Mouse (Mus musculus) lung, embryonic 15.5 days (tissue): ENCODE data around the gene Pik3r5. TPM values are rescaled to one million over a fixed set of nuclear protein-coding genes. Genes with fewer than 3 reads are reported as not detected.

Experiments
- ATAC-seq: fragments of 200-750 bp; cut with Nextera tagmentation; 2 replicates; pipeline ENCODE4 v1.8.0; 2017; ENCODE audit warnings: moderate number of reproducible peaks, borderline replicate concordance; ENCODE audit not compliant: low FRiP score, low TSS enrichment; ENCODE audit errors: extremely low read depth
- H3K27ac ChIP-seq: fragments of 300-500 bp; sonication (generic); 2 replicates; pipeline ENCODE4 v1.5.1; 2015; ENCODE audit warnings: moderate library complexity, mild to moderate bottlenecking, inconsistent platforms
- H3K27me3 ChIP-seq: fragments of 300-500 bp; sonication (generic); 2 replicates; pipeline ENCODE4 v1.6.1; 2015; ENCODE audit warnings: inconsistent platforms
- H3K36me3 ChIP-seq: fragments of 300-500 bp; sonication (generic); 2 replicates; pipeline ENCODE4 v1.6.1; 2015; ENCODE audit warnings: inconsistent platforms
- H3K4me1 ChIP-seq: fragments of 300-500 bp; sonication (generic); 2 replicates; pipeline ENCODE4 v1.6.1; 2015; ENCODE audit warnings: inconsistent platforms
- H3K4me2 ChIP-seq: fragments of 300-500 bp; sonication (generic); 2 replicates; pipeline ENCODE4 v1.6.1; 2015; ENCODE audit warnings: inconsistent platforms, mild to moderate bottlenecking, moderate library complexity
- H3K4me3 ChIP-seq: fragments of 300-500 bp; sonication (generic); 2 replicates; pipeline ENCODE4 v1.5.1; 2015; ENCODE audit warnings: mild to moderate bottlenecking, inconsistent platforms
- H3K9ac ChIP-seq: fragments of 300-500 bp; sonication (generic); 2 replicates; pipeline ENCODE4 v1.6.1; 2015; ENCODE audit warnings: inconsistent platforms
- H3K9me3 ChIP-seq: fragments of 300-500 bp; sonication (generic); 2 replicates; pipeline ENCODE4 v1.6.1; 2016; ENCODE audit warnings: inconsistent platforms
- WGBS: fragments of 180-500 bp; shearing (Covaris S2); methylation state at CpG from one replicate; pipeline ENCODE4 v1.1.7; 2015; 5-methylcytosine and 5-hydroxymethylcytosine counted together
- polyA plus RNA-seq: library from polyadenylated mRNA; unstranded; fragments of >200 nt; fragmentation: Nextera tagmentation; extraction: Ambion mirVana; gene quantifications from 2 replicates; pipeline ENCODE4 v1.2.1, GENCODE M21; 2015

Gene Pik3r5
- polyA plus RNA-seq, 1 experiment from 2014 or later: 0.71 TPM

DNA sequence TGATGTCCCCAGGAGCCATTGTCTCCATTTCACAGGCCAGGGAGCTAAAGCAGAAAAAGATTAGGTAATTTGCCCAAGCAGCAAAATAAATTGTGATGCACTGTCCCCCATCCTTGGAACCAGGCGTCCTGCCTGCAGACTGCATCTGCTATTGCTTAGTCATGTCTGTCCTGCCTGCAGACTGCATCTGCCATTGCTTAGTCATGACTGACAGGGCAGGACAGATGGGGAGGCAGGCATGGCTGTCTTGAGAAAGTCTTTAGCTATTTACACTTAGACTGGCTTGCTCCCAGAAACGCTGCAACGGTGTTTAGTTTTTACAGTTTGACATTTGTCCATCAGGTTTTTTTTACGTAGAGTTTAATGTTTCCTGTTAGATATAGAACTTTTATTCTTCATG lies 104.5 kb downstream of the Pik3r5 start:
- Histone ChIP-seq H3K9ac (no peak overlapping the region), H3K9me3 (no peaks in the 10 kb centered on the region), H3K4me1 (peaks cover 12% of the 10 kb centered on the region; the same call in 1 of the 2 replicates), H3K36me3 (no peaks in the 10 kb centered on the region), H3K4me3 (no peak overlapping the region), H3K4me2 (no peak overlapping the region), H3K27me3 (no peaks in the 10 kb centered on the region), H3K27ac (no peak overlapping the region)
- ATAC-seq: no peak
- WGBS: 25% methylated on average over 4 of the region's 4 CpGs

DNA sequence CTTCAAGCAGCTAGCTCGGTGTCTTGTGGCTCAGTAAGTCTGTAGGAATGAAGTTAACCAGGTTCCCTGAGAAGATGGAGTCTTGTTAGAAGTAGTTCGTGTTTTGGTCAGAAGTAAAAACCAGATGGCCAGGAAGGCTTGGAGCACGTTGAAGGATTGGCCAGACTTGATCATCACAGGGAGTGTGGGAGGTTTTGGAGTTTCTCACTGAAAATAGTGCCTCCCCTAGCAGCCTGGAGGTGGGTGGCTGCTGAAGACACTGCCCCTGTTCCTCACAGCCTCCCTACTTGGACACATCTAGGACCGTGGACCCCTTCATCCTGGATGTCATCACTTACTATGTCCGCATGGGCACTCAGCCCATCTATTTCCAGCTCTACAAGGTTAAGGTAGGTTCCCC lies 107.7 kb downstream of the Pik3r5 start:
- H3K27me3 ChIP-seq: no peaks in the 10 kb centered on the region
- no peak overlapping the region for H3K4me2 ChIP-seq
- no peak overlapping the region for H3K9ac ChIP-seq
- no peaks in the 10 kb centered on the region for H3K9me3 ChIP-seq
- 54% methylated on average over 5 of the region's 5 CpGs for WGBS
- no peak overlapping the region for H3K27ac ChIP-seq
- H3K4me3 ChIP-seq: no peak overlapping the region
- peaks cover under 1% of the 10 kb centered on the region; the same call in 1 of the 2 replicates for H3K4me1 ChIP-seq
- no peak for ATAC-seq
- no peaks in the 10 kb centered on the region for H3K36me3 ChIP-seq

DNA sequence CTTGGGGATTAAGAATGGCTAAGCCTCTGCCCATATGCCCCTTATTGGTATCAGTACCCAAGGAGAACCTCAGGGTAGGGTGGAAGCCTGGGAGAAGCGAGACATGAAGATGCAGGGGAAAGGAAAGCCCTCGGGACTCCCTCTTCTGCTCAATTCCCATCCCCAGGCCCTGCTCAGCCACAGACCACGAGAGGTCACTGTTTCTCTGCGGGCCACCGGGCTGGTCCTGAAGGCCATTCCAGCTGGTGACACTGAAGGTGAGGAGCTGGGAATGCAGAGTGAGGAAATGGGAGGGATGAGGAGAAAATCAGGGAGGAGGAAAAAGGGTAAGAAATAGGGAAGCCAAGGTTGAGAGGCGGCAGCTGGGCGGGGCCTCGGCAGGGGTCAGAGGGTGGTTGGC lies 112.6 kb downstream of the Pik3r5 start:
- H3K9me3 ChIP-seq: no peaks in the 10 kb centered on the region
- H3K27me3 ChIP-seq: no peaks in the 10 kb centered on the region
- H3K36me3 ChIP-seq: no peaks in the 10 kb centered on the region
- ATAC-seq: no peak
- H3K9ac ChIP-seq: no peak overlapping the region
- no peak overlapping the region for H3K4me2 ChIP-seq
- peaks cover 11% of the 10 kb centered on the region for H3K4me1 ChIP-seq
- WGBS: 8% methylated on average over 8 of the region's 8 CpGs
- H3K27ac ChIP-seq: no peak overlapping the region
- H3K4me3 ChIP-seq: no peak overlapping the region

DNA sequence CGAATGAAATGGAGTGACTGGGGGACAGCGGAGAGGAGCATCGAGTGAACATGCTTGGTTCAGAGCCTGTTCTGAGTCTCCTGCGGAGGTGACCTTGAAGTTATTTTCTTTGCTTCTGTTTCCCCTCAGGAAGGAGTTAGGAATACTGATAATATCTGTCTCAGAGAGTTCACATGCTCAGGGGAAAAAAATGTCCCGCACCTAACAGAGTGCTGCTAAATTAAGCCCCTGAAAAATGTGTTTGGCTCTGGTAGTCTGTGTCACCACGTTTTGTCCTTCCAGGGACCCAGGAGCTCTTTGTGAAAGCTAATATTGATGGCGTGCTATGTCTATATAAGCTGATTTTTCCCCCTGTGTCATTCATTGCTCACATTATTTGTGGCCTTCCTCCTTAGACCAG lies 113.3 kb downstream of the Pik3r5 start:
- ATAC-seq: no peak
- Histone ChIP-seq H3K4me1 (peaks cover 11% of the 10 kb centered on the region), H3K27ac (no peak overlapping the region), H3K27me3 (no peaks in the 10 kb centered on the region), H3K4me2 (no peak overlapping the region), H3K9ac (no peak overlapping the region), H3K36me3 (no peaks in the 10 kb centered on the region), H3K4me3 (no peak overlapping the region), H3K9me3 (no peaks in the 10 kb centered on the region)
- 41% methylated on average over 7 of the region's 7 CpGs for WGBS

DNA sequence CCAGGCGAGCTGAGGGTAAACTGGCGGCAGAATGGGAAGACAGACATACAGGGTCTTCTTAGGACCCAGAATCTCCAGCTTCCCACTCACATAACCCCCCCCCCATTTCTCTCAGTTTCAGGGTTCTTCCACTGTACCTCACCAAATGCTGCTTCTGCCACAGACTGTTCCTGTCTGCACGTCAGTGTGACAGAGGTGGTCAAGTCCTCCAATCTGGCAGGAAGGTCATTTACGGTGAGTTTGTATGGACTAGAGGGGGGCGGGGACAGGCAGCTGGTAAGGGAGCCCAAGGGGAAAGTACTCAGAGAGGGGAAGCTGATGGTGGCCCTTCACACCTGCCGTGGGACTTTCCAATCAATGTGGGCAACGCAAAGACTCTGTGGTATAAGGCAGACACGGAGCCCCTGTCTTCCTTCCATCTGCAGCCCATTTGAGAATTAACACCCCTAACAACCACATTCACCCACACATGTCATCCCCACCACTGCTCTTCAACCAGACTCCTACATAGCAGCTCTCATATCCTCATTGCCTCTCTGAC lies 113.8 kb downstream of the Pik3r5 start:
- Histone ChIP-seq H3K4me1 (peaks cover 11% of the 10 kb centered on the region), H3K36me3 (no peaks in the 10 kb centered on the region), H3K27ac (no peak overlapping the region), H3K9ac (no peak overlapping the region), H3K4me2 (no peak overlapping the region), H3K9me3 (no peaks in the 10 kb centered on the region), H3K27me3 (no peaks in the 10 kb centered on the region), H3K4me3 (no peak overlapping the region)
- no peak for ATAC-seq
- WGBS: 70% methylated on average over 8 of the region's 8 CpGs

Other genes with a start within 250 kb of the Pik3r5 start
- gene Ntn1, start 31.3 kb upstream of the Pik3r5 start, polyA plus RNA-seq: 4.0 and 4.8 TPM in 2 replicates
- 6.3 and 7.3 TPM in 2 replicates for gene Pik3r6, start 70.9 kb downstream of the Pik3r5 start, polyA plus RNA-seq
- gene Mfsd6l, start 124.1 kb downstream of the Pik3r5 start, polyA plus RNA-seq: 2.4 and 3.1 TPM in 2 replicates
- gene Ccdc42, start 154.9 kb downstream of the Pik3r5 start, polyA plus RNA-seq: 0.66 and 0.94 TPM in 2 replicates